Mouse (Mus musculus) hindbrain, embryonic 13.5 days (tissue): ENCODE results near the gene Mast3. TPM values are rescaled to one million over a fixed set of nuclear protein-coding genes. Genes with fewer than 3 reads are reported as not detected.

ENCODE experiments used
- ATAC-seq: fragments of 200-750 bp; cut with Nextera tagmentation; 2 replicates; pipeline ENCODE4 v1.8.0; 2017; ENCODE audit warnings: moderate TSS enrichment; ENCODE audit not compliant: low FRiP score
- H3K27ac ChIP-seq: fragments of 300-500 bp; sonication (generic); 2 replicates; pipeline ENCODE4 v1.5.1; 2015; ENCODE audit warnings: inconsistent platforms, mild to moderate bottlenecking, moderate library complexity
- H3K27me3 ChIP-seq: fragments of 300-500 bp; sonication (generic); 2 replicates; pipeline ENCODE4 v1.6.1; 2015; ENCODE audit warnings: mild to moderate bottlenecking, inconsistent platforms
- H3K36me3 ChIP-seq: fragments of 300-500 bp; sonication (generic); 2 replicates; pipeline ENCODE4 v1.6.1; 2015; ENCODE audit warnings: mild to moderate bottlenecking, inconsistent platforms
- H3K4me1 ChIP-seq: fragments of 300-500 bp; sonication (generic); replicated peaks from 2 replicates; pipeline ENCODE4 v1.6.1; 2015; ENCODE audit warnings: inconsistent platforms
- H3K4me2 ChIP-seq: fragments of 300-500 bp; sonication (generic); 2 replicates; pipeline ENCODE4 v1.6.1; 2015; ENCODE audit warnings: inconsistent platforms, mild to moderate bottlenecking, moderate library complexity
- H3K4me3 ChIP-seq: fragments of 300-500 bp; sonication (generic); 2 replicates; pipeline ENCODE4 v1.5.1; 2015; ENCODE audit warnings: mild to moderate bottlenecking, inconsistent platforms
- H3K9ac ChIP-seq: fragments of 300-500 bp; sonication (generic); 2 replicates; pipeline ENCODE4 v1.6.1; 2015; ENCODE audit warnings: mild to moderate bottlenecking, inconsistent platforms
- H3K9me3 ChIP-seq: fragments of 300-500 bp; sonication (generic); 2 replicates; pipeline ENCODE4 v1.6.1; 2016; ENCODE audit warnings: inconsistent platforms
- WGBS: fragments of 180-500 bp; shearing (Covaris S2); methylation state at CpG from one replicate; pipeline ENCODE4 v1.1.7; 2015; 5-methylcytosine and 5-hydroxymethylcytosine counted together
- polyA plus RNA-seq: library from polyadenylated mRNA; unstranded; fragments of >200 nt; fragmentation: Nextera tagmentation; extraction: Ambion mirVana; gene quantifications from 2 replicates; pipeline ENCODE4 v1.2.1, GENCODE M21; 2015

Mast3 gene
- polyA plus RNA-seq, 1 experiment from 2014 or later, result 17.4 TPM

GRCm38 (mm10) chr8:70843214-70843773 lies 38.4 kb upstream of the Mast3 start:
- no peak overlapping the region for H3K27ac ChIP-seq
- no peak for ATAC-seq
- no peak overlapping the region for H3K4me3 ChIP-seq
- no peaks in the 10 kb centered on the region for H3K9me3 ChIP-seq
- H3K27me3 ChIP-seq, result peaks cover 2% of the 10 kb centered on the region; the same call in 1 of the 2 replicates
- no peak overlapping the region for H3K4me2 ChIP-seq
- H3K4me1 ChIP-seq, result peaks cover 17% of the 10 kb centered on the region
- WGBS, result 83% methylated on average over 5 of the region's 5 CpGs
- H3K36me3 ChIP-seq, result peaks cover 17% of the 10 kb centered on the region
- no peak overlapping the region for H3K9ac ChIP-seq

GRCm38 (mm10) chr8:70842484-70842883 lies 37.6 kb upstream of the Mast3 start:
- peaks cover 2% of the 10 kb centered on the region; the same call in 1 of the 2 replicates for H3K27me3 ChIP-seq
- no peak overlapping the region for H3K27ac ChIP-seq
- H3K4me3 ChIP-seq, result no peak overlapping the region
- ATAC-seq, result no peak
- H3K9ac ChIP-seq, result no peak overlapping the region
- H3K4me2 ChIP-seq, result no peak overlapping the region
- H3K9me3 ChIP-seq, result no peaks in the 10 kb centered on the region
- H3K4me1 ChIP-seq, result peaks cover 20% of the 10 kb centered on the region
- peaks cover 9% of the 10 kb centered on the region; the same call in 1 of the 2 replicates for H3K36me3 ChIP-seq
- 63% methylated on average over 25 of the region's 25 CpGs for WGBS

- WGBS, result 40% methylated on average over 22 of the region's 22 CpGs
- H3K36me3 ChIP-seq, result peaks cover 10% of the 10 kb centered on the region; the same call in 1 of the 2 replicates
- peak overlapping the region; percentile 93 for H3K27ac ChIP-seq
- H3K9me3 ChIP-seq, result no peaks in the 10 kb centered on the region
- H3K27me3 ChIP-seq, result no peaks in the 10 kb centered on the region
- ATAC-seq, result no peak
- no peak overlapping the region for H3K4me3 ChIP-seq
- H3K9ac ChIP-seq, result no peak overlapping the region
- peaks cover 20% of the 10 kb centered on the region for H3K4me1 ChIP-seq
- no peak overlapping the region for H3K4me2 ChIP-seq
These were observed 36.6 kb upstream of the Mast3 start for GRCm38 (mm10) chr8:70841147-70842072.

- Histone ChIP-seq H3K36me3 (peaks cover 14% of the 10 kb centered on the region), H3K4me2 (peak overlapping the region; percentile 64; the same call in 1 of the 2 replicates), H3K9ac (no peak overlapping the region), H3K4me3 (no peak overlapping the region), H3K9me3 (no peaks in the 10 kb centered on the region), H3K27me3 (no peaks in the 10 kb centered on the region), H3K27ac (peak overlapping the region; percentile 93), H3K4me1 (peaks cover 20% of the 10 kb centered on the region)
- WGBS, result 59% methylated on average over 10 of the region's 10 CpGs
- no peak for ATAC-seq
These were observed 35.7 kb upstream of the Mast3 start for GRCm38 (mm10) chr8:70840590-70840989.

- H3K27me3 ChIP-seq, result no peaks in the 10 kb centered on the region
- H3K4me2 ChIP-seq, result peak within 1 kb of the TSS; percentile 64
- H3K9ac ChIP-seq, result peak within 1 kb of the TSS; percentile 82
- peak within 1 kb of the TSS; percentile 93 for H3K27ac ChIP-seq
- WGBS, result 3% methylated on average over 55 of the region's 55 CpGs
- H3K36me3 ChIP-seq, result peaks cover 23% of the 10 kb centered on the region
- peak; percentile 96 for ATAC-seq
- H3K4me1 ChIP-seq, result peaks cover 20% of the 10 kb centered on the region
- H3K9me3 ChIP-seq, result no peaks in the 10 kb centered on the region
- peak within 1 kb of the TSS; percentile 60 for H3K4me3 ChIP-seq
These were observed 34.8 kb upstream of the Mast3 start, which contains the start of gene Arrdc2 for GRCm38 (mm10) chr8:70839408-70840351. Gene Arrdc2, minus strand, starts transcription at chr8:70839720.

- H3K9ac ChIP-seq, result peak overlapping the region; percentile 82
- peaks cover 20% of the 10 kb centered on the region for H3K4me1 ChIP-seq
- H3K4me2 ChIP-seq, result peak overlapping the region; percentile 64
- peak; percentile 46 for ATAC-seq
- peak overlapping the region; percentile 93 for H3K27ac ChIP-seq
- H3K4me3 ChIP-seq, result peak overlapping the region; percentile 60
- no peaks in the 10 kb centered on the region for H3K9me3 ChIP-seq
- WGBS, result 1% methylated on average over 62 of the region's 66 CpGs
- H3K27me3 ChIP-seq, result no peaks in the 10 kb centered on the region
- peaks cover 23% of the 10 kb centered on the region for H3K36me3 ChIP-seq
These were observed 34.0 kb upstream of the Mast3 start for GRCm38 (mm10) chr8:70838654-70839407.

- no peak overlapping the region for H3K4me3 ChIP-seq
- WGBS, result 92% methylated on average over 12 of the region's 12 CpGs
- no peak for ATAC-seq
- H3K4me1 ChIP-seq, result peaks cover 26% of the 10 kb centered on the region
- no peaks in the 10 kb centered on the region for H3K9me3 ChIP-seq
- H3K27ac ChIP-seq, result no peak overlapping the region
- H3K36me3 ChIP-seq, result peaks cover 23% of the 10 kb centered on the region
- peak overlapping the region; percentile 29; the same call in 1 of the 2 replicates for H3K9ac ChIP-seq
- H3K27me3 ChIP-seq, result no peaks in the 10 kb centered on the region
- H3K4me2 ChIP-seq, result no peak overlapping the region
These were observed 31.8 kb upstream of the Mast3 start for GRCm38 (mm10) chr8:70836666-70837065.

GRCm38 (mm10) chr8:70834071-70834470 lies 29.2 kb upstream of the Mast3 start:
- Histone ChIP-seq H3K36me3 (peaks cover 23% of the 10 kb centered on the region), H3K9me3 (no peaks in the 10 kb centered on the region), H3K4me1 (peaks cover 15% of the 10 kb centered on the region), H3K4me2 (no peak overlapping the region), H3K27ac (no peak overlapping the region), H3K9ac (no peak overlapping the region), H3K27me3 (no peaks in the 10 kb centered on the region), H3K4me3 (no peak overlapping the region)
- 91% methylated on average over 3 of the region's 3 CpGs for WGBS
- no peak for ATAC-seq

GRCm38 (mm10) chr8:70833520-70833919 lies 28.7 kb upstream of the Mast3 start:
- Histone ChIP-seq H3K27ac (no peak overlapping the region), H3K4me1 (peaks cover 11% of the 10 kb centered on the region), H3K36me3 (peaks cover 23% of the 10 kb centered on the region), H3K4me2 (no peak overlapping the region), H3K9ac (no peak overlapping the region), H3K4me3 (no peak overlapping the region), H3K27me3 (no peaks in the 10 kb centered on the region), H3K9me3 (no peaks in the 10 kb centered on the region)
- ATAC-seq, result no peak
- WGBS, result 47% methylated on average over 15 of the region's 15 CpGs

GRCm38 (mm10) chr8:70833018-70833482 lies 28.2 kb upstream of the Mast3 start:
- ATAC-seq, result no peak
- H3K9ac ChIP-seq, result no peak overlapping the region
- no peak overlapping the region for H3K4me2 ChIP-seq

GRCm38 (mm10) chr8:70832371-70832770 lies 27.5 kb upstream of the Mast3 start:
- Histone ChIP-seq H3K27ac (no peak overlapping the region), H3K9ac (no peak overlapping the region), H3K36me3 (peaks cover 23% of the 10 kb centered on the region), H3K4me3 (no peak overlapping the region), H3K9me3 (no peaks in the 10 kb centered on the region), H3K4me2 (no peak overlapping the region), H3K27me3 (no peaks in the 10 kb centered on the region), H3K4me1 (0 out of 2 replicates have a peak, but pooled peaks cover 5% of the 10 kb centered on the region)
- WGBS, result 70% methylated on average over 11 of the region's 11 CpGs
- no peak for ATAC-seq

More at GRCm38 (mm10) chr8:70833018-70833482, 28.2 kb upstream of the Mast3 start:
- no peak overlapping the region for H3K27ac ChIP-seq
- 53% methylated on average over 9 of the region's 9 CpGs for WGBS
- no peak overlapping the region for H3K4me3 ChIP-seq
- H3K9me3 ChIP-seq, result no peaks in the 10 kb centered on the region
- H3K4me1 ChIP-seq, result 0 out of 2 replicates have a peak, but pooled peaks cover 6% of the 10 kb centered on the region
- peaks cover 23% of the 10 kb centered on the region for H3K36me3 ChIP-seq
- H3K27me3 ChIP-seq, result no peaks in the 10 kb centered on the region
